Mouse (Mus musculus): ENCODE results near the gene Htt.

GRCm38 (mm10) chr5:34923920-34924319, 162.4 kb downstream of the Htt start:
- TF ChIP-seq POLR2A (IDR thresholded peaks at IDR 0.05; ENCODE audit: extremely low read depth, insufficient read depth, low read length) (no peak), CTCF (IDR thresholded peaks at IDR 0.05; ENCODE audit: low read depth, low read length) (no peak)

Data from liver, adult 2 months (tissue).